Mouse (Mus musculus) heart, adult 2 months (tissue): ENCODE data around the gene Celf2. TPM values are rescaled to one million over a fixed set of nuclear protein-coding genes. Genes with fewer than 3 reads are reported as not detected.
A peak's percentile ranks its signal among the peaks of the same experiment; 100 is the strongest.

Experiments
- DNase-seq, 2 experiments: peaks; one replicate each; pipeline ENCODE4 v3.0.0; 2021
- H3K27ac ChIP-seq: fragments of 200-600 bp; 2 replicates; pipeline ENCODE4 v1.8.1; 2022
- H3K27me3 ChIP-seq: fragments of 200-500 bp; 2 replicates; pipeline ENCODE4 v1.6.1; 2012; ENCODE audit warnings: mild to moderate bottlenecking, low read length, inconsistent platforms, mixed read lengths; ENCODE audit not compliant: control insufficient read depth, insufficient read depth
- H3K36me3 ChIP-seq: fragments of 200-500 bp; 2 replicates; pipeline ENCODE4 v1.6.1; 2012; ENCODE audit warnings: low read length, inconsistent platforms; ENCODE audit not compliant: control insufficient read depth, insufficient read depth
- H3K4me1 ChIP-seq: fragments of 200-500 bp; 2 replicates; pipeline ENCODE4 v1.6.1; 2011; ENCODE audit warnings: low read length; ENCODE audit not compliant: control insufficient read depth, insufficient read depth
- H3K4me3 ChIP-seq: fragments of 200-600 bp; 2 replicates; pipeline ENCODE4 v1.8.1; 2022
- H3K79me2 ChIP-seq: fragments of 200-500 bp; replicated peaks from 2 replicates; pipeline ENCODE4 v1.6.1; 2012; ENCODE audit warnings: mild to moderate bottlenecking, inconsistent platforms, low read length, moderate library complexity, mixed read lengths; ENCODE audit not compliant: control insufficient read depth, insufficient read depth
- H3K9ac ChIP-seq: fragments of 200-500 bp; 2 replicates; pipeline ENCODE4 v1.6.1; 2012; ENCODE audit warnings: low read depth, mild to moderate bottlenecking, control low read depth, inconsistent platforms, low read length, mixed read lengths
- CTCF ChIP-seq: fragments of 200-600 bp; IDR thresholded peaks from 2 replicates; pipeline ENCODE4 v1.8.1; 2022; ENCODE audit warnings: antibody characterized with exemption, mild to moderate bottlenecking, moderate library complexity
- EP300 ChIP-seq: fragments of 200-500 bp; IDR thresholded peaks from 2 replicates; pipeline ENCODE4 v1.6.1; 2011; ENCODE audit warnings: low read depth, low read length, control low read depth; ENCODE audit not compliant: insufficient read depth
- POLR2A ChIP-seq: fragments of 200-500 bp; IDR thresholded peaks from 2 replicates; pipeline ENCODE4 v1.6.1; 2011; ENCODE audit warnings: mild to moderate bottlenecking, low read depth, low read length, control low read depth; ENCODE audit not compliant: insufficient read depth
- WGBS: fragments of 180-500 bp; shearing (Covaris S2); methylation state at CpG from one replicate; pipeline ENCODE4 v1.1.7; 2018; 5-methylcytosine and 5-hydroxymethylcytosine counted together
- intact Hi-C: fragments of 180-260 bp; cut with DNase I; formaldehyde crosslinking; loops from one replicate; pipeline ENCODE4 v1.15.1; 2025
- polyA plus RNA-seq: library from polyadenylated mRNA; depleted of rRNA; stranded (reverse); fragments of >200 nt; gene quantifications from 2 replicates; pipeline ENCODE4 v1.2.3, GENCODE M21; 2012
- total RNA-seq, 2 experiments: library from RNA; stranded (reverse); gene quantifications; 2 replicates each; pipeline ENCODE4 v1.2.3; 2021

Gene Celf2
- total and polyA plus RNA-seq, 3 experiments, result 38.1 to 63.9 (median 56.7) TPM

DNA sequence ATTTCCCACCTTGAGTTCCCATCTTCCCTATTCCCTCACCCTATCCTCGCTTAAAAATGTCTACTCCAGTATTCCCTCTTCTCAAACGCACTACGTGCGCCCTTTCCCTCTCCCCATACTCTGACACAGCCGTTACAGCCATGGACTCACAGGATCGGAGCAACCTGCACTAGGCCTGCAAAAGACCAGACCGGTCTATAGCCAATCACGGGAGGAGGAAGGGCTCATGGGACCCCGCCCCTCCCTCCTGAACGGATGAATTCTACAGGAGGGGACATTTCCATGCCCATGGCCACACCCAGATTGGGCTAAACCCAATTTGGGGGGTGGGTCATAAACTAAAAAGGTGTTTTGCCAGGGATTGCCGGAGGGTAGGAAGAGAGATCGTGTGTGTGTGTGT is 1003.8 kb downstream of the Celf2 start:
- Histone ChIP-seq H3K4me1 (no peaks in the 10 kb centered on the region), H3K79me2 (no peaks in the 10 kb centered on the region), H3K27ac (no peak overlapping the region), H3K9ac (no peak overlapping the region), H3K27me3 (no peaks in the 10 kb centered on the region), H3K36me3 (no peaks in the 10 kb centered on the region), H3K4me3 (no peak overlapping the region)
- no peak for DNase-seq
- 87% methylated on average over 12 of the region's 12 CpGs for WGBS
- intact Hi-C loops, result no loop called here
- TF ChIP-seq CTCF (no peak), EP300 (no peak), POLR2A (no peak)

DNA sequence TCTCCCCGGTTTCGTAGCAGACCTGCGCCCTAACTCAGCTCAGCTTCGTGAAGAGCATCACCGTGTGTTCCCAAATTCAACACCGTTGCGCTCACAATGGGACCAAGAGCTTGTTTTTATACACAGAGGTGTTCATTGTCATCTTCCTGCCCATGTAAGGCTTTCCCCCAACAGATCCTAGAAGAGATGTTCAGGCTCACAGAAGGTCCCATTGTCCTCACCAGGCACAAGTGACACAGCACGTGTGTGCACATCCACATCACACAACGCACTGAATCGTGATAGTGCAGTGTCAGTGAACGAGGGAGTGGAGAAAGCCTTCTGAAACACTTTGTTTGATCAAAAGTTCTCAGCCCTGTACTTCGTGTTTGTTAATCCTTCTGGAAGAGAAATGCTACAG is 1011.3 kb downstream of the Celf2 start:
- Histone ChIP-seq H3K9ac (no peak overlapping the region), H3K27me3 (no peaks in the 10 kb centered on the region), H3K79me2 (no peaks in the 10 kb centered on the region), H3K4me3 (no peak overlapping the region), H3K4me1 (no peaks in the 10 kb centered on the region), H3K27ac (no peak overlapping the region), H3K36me3 (no peaks in the 10 kb centered on the region)
- DNase-seq, result no peak
- intact Hi-C loops, result no loop called here
- no peak for TF ChIP-seq EP300
- no peak for TF ChIP-seq POLR2A
- TF ChIP-seq CTCF, result no peak
- 78% methylated on average over 12 of the region's 12 CpGs for WGBS

DNA sequence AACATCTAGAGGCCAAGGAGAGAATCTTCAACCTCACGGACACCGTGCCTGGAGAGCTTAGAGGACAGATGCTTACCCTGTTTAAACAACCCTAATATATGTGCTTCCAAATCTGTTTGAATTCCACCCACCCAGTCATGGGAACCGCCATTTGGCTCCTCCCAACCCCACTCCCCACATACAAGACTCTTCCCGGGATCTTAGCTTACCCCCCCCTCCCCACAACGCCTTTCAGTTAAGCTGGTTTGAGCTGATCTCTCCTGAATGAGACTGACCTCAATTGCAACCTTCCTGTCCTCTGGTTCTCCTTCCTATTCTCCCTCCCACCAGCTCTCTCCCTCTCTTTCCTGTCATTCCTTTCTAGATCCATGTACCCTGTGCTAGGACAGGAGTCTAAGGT is 1011.7 kb downstream of the Celf2 start:
- no peak for DNase-seq
- H3K27ac ChIP-seq, result no peak overlapping the region
- no peaks in the 10 kb centered on the region for H3K4me1 ChIP-seq
- no peaks in the 10 kb centered on the region for H3K36me3 ChIP-seq
- intact Hi-C loops, result no loop called here
- TF ChIP-seq POLR2A, result no peak
- no peak for TF ChIP-seq CTCF
- no peak for TF ChIP-seq EP300
- no peaks in the 10 kb centered on the region for H3K27me3 ChIP-seq
- no peaks in the 10 kb centered on the region for H3K79me2 ChIP-seq
- no peak overlapping the region for H3K4me3 ChIP-seq
- no peak overlapping the region for H3K9ac ChIP-seq
- 65% methylated on average over 5 of the region's 5 CpGs for WGBS

DNA sequence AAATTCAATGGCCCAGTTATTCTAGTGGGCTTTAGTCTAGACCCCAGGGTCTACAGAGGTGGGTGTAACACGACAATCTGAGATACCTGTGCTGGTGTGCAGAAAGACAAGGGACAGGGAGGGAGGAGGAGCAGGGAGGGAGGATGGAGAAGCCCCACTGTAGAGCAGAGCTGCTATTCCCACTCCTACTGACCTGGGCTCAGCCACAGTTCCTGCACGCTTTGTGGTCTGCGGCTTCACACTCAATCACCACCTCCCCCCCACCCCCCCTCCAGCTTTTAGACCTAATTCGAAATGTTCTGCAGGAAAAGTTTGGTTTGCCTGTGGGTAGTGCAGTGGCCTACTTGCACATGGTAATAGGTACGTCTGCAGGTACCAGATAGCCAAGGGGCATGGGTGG is 1015.5 kb downstream of the Celf2 start:
- Histone ChIP-seq H3K9ac (no peak overlapping the region), H3K27ac (no peak overlapping the region), H3K79me2 (no peaks in the 10 kb centered on the region), H3K4me3 (no peak overlapping the region), H3K4me1 (no peaks in the 10 kb centered on the region), H3K36me3 (no peaks in the 10 kb centered on the region), H3K27me3 (no peaks in the 10 kb centered on the region)
- TF ChIP-seq POLR2A (no peak), CTCF (no peak), EP300 (no peak)
- DNase-seq, result no peak
- intact Hi-C loops, result no loop called here
- 84% methylated on average over 5 of the region's 5 CpGs for WGBS

DNA sequence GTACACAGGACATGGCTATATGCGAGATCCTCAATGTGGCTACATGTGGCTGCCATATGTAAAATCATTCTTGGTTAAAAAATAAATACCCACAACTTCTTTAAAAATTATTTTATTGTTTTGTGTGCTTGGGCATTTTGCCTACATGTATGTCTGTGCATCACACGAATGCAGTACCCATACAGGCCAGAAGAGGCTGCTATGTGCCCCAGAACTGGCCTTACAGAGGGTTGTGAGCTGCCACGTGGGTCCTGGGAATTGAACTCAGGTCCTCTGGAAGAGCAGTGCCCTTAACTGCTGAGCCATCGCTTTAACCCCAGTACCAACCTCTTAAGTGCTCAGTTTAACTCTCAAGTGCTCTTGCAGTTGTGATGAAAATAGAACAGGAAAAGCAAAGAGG is 1018.5 kb downstream of the Celf2 start:
- no peak for DNase-seq
- 81% methylated on average over 4 of the region's 4 CpGs for WGBS
- Histone ChIP-seq H3K4me1 (no peaks in the 10 kb centered on the region), H3K4me3 (no peak overlapping the region), H3K27ac (no peak overlapping the region), H3K79me2 (no peaks in the 10 kb centered on the region), H3K27me3 (no peaks in the 10 kb centered on the region), H3K9ac (no peak overlapping the region), H3K36me3 (no peaks in the 10 kb centered on the region)
- TF ChIP-seq EP300, result no peak
- TF ChIP-seq POLR2A, result no peak
- peak; percentile 42 for TF ChIP-seq CTCF
- intact Hi-C loops, result no loop called here

DNA sequence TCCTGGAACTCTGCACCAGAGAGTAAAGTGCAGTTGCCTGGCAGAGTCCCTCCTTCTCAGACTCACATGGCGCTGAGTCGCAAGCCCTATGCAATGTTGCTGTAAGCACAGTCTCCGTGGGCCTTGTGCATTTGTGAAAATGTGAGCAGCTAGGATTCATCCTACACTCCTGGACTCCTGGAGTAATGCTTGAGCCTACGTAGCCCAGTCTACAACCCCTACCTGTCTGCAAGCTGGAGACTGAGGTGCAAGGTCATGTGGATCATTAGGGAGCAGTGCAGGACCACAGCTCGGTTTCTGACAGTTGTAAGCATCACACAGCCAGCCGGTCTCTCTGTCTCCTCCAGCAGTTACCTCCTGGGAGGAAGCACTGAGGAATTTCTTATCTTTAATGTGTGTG is 1019.3 kb downstream of the Celf2 start:
- TF ChIP-seq POLR2A (no peak), EP300 (no peak), CTCF (no peak)
- Histone ChIP-seq H3K4me3 (no peak overlapping the region), H3K4me1 (no peaks in the 10 kb centered on the region), H3K79me2 (no peaks in the 10 kb centered on the region), H3K36me3 (no peaks in the 10 kb centered on the region), H3K27ac (no peak overlapping the region), H3K9ac (no peak overlapping the region), H3K27me3 (no peaks in the 10 kb centered on the region)
- intact Hi-C loops, result no loop called here
- 95% methylated on average over 6 of the region's 6 CpGs for WGBS
- no peak for DNase-seq
